Mouse (Mus musculus): ENCODE data around the gene Pitpnm3. TPM values are rescaled to one million over a fixed set of nuclear protein-coding genes. Genes with fewer than 3 reads are reported as not detected.

Gene Pitpnm3
- polyA plus RNA-seq, 1 experiment from 2014 or later = 1.9 TPM

- peak overlapping the region; percentile 55 for H3K4me3 ChIP-seq
- peaks cover 49% of the 10 kb centered on the region for H3K27me3 ChIP-seq
- 15% methylated on average over 24 of the region's 24 CpGs for WGBS
- no peaks in the 10 kb centered on the region for H3K9me3 ChIP-seq
- peaks cover 47% of the 10 kb centered on the region for H3K4me1 ChIP-seq
- peak overlapping the region; percentile 98 for H3K4me2 ChIP-seq
- H3K36me3 ChIP-seq = no peaks in the 10 kb centered on the region
- H3K9ac ChIP-seq = peak overlapping the region; percentile 55
- no peak for ATAC-seq (ENCODE audit: borderline replicate concordance, extremely low read depth, low FRiP score, low TSS enrichment)
- no peak overlapping the region for H3K27ac ChIP-seq
Measured at GRCm38 (mm10) chr11:72134536-72135382, 819 bp downstream of the Pitpnm3 start.

DNA sequence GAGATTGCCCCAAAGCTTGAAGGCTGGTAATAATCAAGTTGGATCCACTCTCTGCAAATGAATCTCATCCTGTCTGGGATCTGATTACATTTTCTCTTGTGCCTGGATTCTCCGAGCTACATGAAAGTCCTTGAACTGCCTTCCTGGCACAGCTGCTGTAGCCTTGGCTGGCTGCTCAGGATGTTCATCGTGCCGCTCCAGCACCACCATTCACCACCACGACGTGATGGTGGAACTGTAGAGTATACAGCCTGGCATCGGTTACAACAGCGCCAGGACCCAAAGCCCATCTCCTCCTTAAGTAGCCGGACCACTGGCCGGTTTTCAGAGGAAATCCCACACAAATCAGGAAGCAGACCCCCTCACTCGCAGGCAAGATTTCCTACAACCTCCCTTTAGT lies 2.5 kb downstream of the Pitpnm3 start:
- Histone ChIP-seq H3K4me1 (peaks cover 51% of the 10 kb centered on the region), H3K9ac (no peak overlapping the region), H3K4me3 (no peak overlapping the region), H3K27ac (peak overlapping the region; percentile 94), H3K36me3 (no peaks in the 10 kb centered on the region), H3K27me3 (peaks cover 44% of the 10 kb centered on the region), H3K4me2 (no peak overlapping the region; the same call in 1 of the 2 replicates), H3K9me3 (no peaks in the 10 kb centered on the region)
- no peak for ATAC-seq (ENCODE audit: borderline replicate concordance, extremely low read depth, low FRiP score, low TSS enrichment)
- WGBS = 46% methylated on average over 10 of the region's 10 CpGs

DNA sequence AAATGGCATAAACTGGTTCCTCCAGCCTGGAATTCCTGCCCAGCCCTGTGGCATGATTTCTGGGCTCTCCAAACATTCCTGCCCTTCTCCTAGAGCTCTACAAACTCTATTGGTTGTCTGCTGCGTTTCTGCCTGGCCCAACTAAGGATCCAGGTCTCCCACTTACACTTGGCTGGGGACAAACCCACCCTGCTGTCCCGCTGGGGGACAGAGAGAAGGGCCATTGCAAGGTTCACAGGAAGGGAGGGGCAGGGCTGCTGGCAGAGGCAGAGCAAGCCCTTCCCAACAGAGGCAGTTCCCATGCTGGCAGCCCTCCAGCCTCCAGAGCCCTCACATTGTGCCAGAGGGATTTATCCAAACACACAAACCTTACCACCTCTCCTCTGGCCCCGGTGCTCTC lies 3.3 kb downstream of the Pitpnm3 start:
- peak; percentile 48; the same call in 1 of the 2 replicates for ATAC-seq (ENCODE audit: borderline replicate concordance, extremely low read depth, low FRiP score, low TSS enrichment)
- H3K4me2 ChIP-seq = peak overlapping the region; percentile 27; the same call in 1 of the 2 replicates
- WGBS = 2% methylated on average over 3 of the region's 3 CpGs
- no peak overlapping the region for H3K4me3 ChIP-seq
- peaks cover 54% of the 10 kb centered on the region for H3K4me1 ChIP-seq
- no peaks in the 10 kb centered on the region for H3K9me3 ChIP-seq
- peak overlapping the region; percentile 94 for H3K27ac ChIP-seq
- H3K9ac ChIP-seq = no peak overlapping the region
- H3K36me3 ChIP-seq = no peaks in the 10 kb centered on the region
- H3K27me3 ChIP-seq = peaks cover 38% of the 10 kb centered on the region

- no peak overlapping the region for H3K9ac ChIP-seq
- WGBS = 72% methylated on average over 1 of the region's 1 CpGs
- peak overlapping the region; percentile 94 for H3K27ac ChIP-seq
- H3K9me3 ChIP-seq = no peaks in the 10 kb centered on the region
- H3K4me3 ChIP-seq = no peak overlapping the region
- ATAC-seq (ENCODE audit: borderline replicate concordance, extremely low read depth, low FRiP score, low TSS enrichment) = no peak
- H3K4me2 ChIP-seq = no peak overlapping the region
- H3K4me1 ChIP-seq = peaks cover 54% of the 10 kb centered on the region
- no peaks in the 10 kb centered on the region for H3K36me3 ChIP-seq
- peaks cover 32% of the 10 kb centered on the region for H3K27me3 ChIP-seq
Measured at GRCm38 (mm10) chr11:72131697-72132096, 3.9 kb downstream of the Pitpnm3 start.

GRCm38 (mm10) chr11:72130905-72131304 lies 4.7 kb downstream of the Pitpnm3 start:
- Histone ChIP-seq H3K4me1 (peaks cover 54% of the 10 kb centered on the region), H3K4me2 (no peak overlapping the region), H3K27me3 (peaks cover 24% of the 10 kb centered on the region), H3K9ac (no peak overlapping the region), H3K27ac (peak overlapping the region; percentile 94), H3K9me3 (no peaks in the 10 kb centered on the region), H3K4me3 (no peak overlapping the region), H3K36me3 (no peaks in the 10 kb centered on the region)
- WGBS = 76% methylated on average over 3 of the region's 3 CpGs
- ATAC-seq (ENCODE audit: borderline replicate concordance, extremely low read depth, low FRiP score, low TSS enrichment) = no peak

DNA sequence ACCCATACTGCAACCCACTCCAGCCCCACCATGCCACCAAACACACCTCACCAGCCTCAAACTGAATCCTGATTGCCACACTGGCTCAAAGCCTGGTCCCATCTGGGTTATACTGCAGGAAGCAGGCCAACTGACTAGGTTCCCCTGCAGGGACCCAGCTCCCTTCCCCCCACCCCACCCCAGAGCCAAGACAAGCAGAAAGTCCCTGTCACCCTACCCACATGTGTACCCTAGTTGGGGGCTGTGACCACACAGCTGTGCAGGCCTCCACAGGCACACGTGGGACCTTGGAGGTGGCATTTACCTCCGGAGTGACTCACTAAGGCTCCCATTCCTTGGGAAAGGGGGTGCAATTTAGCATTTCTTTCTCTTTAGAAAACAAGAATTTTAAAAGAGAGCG lies 5.1 kb downstream of the Pitpnm3 start:
- Histone ChIP-seq H3K4me3 (no peak overlapping the region), H3K36me3 (no peaks in the 10 kb centered on the region), H3K4me1 (peaks cover 54% of the 10 kb centered on the region), H3K27ac (peak overlapping the region; percentile 94), H3K9ac (no peak overlapping the region), H3K4me2 (0 out of 2 replicates have a peak overlapping the region, but pooled peaks have one; percentile 29), H3K9me3 (no peaks in the 10 kb centered on the region), H3K27me3 (peaks cover 22% of the 10 kb centered on the region)
- WGBS = 66% methylated on average over 3 of the region's 3 CpGs
- no peak for ATAC-seq (ENCODE audit: borderline replicate concordance, extremely low read depth, low FRiP score, low TSS enrichment)

DNA sequence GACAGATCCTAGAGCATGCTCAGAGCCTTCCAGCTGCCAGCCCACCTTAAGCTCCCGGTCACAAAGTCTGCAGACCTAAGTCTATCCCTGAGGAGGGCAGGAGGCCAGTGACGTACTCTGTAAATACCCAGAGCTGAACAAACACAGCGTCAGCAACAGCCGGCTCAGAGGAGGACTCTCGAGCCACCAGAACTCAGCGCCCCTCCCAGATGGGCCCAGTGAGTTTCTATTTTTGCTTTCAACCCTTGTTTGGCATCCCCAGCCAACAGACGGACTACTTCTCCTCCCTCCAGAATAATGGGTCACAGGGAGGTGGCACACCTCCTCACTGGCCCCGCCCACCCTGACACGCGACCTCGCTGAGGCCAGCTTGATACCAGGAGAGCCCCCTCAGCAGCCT lies 5.6 kb downstream of the Pitpnm3 start:
- WGBS = 9% methylated on average over 11 of the region's 11 CpGs
- no peak overlapping the region for H3K9ac ChIP-seq
- H3K4me2 ChIP-seq = 0 out of 2 replicates have a peak overlapping the region, but pooled peaks have one; percentile 29
- peaks cover 50% of the 10 kb centered on the region for H3K4me1 ChIP-seq
- H3K4me3 ChIP-seq = no peak overlapping the region
- no peaks in the 10 kb centered on the region for H3K36me3 ChIP-seq
- ATAC-seq (ENCODE audit: borderline replicate concordance, extremely low read depth, low FRiP score, low TSS enrichment) = peak; percentile 40
- H3K27me3 ChIP-seq = peaks cover 17% of the 10 kb centered on the region
- H3K9me3 ChIP-seq = no peaks in the 10 kb centered on the region
- H3K27ac ChIP-seq = peak overlapping the region; percentile 94

DNA sequence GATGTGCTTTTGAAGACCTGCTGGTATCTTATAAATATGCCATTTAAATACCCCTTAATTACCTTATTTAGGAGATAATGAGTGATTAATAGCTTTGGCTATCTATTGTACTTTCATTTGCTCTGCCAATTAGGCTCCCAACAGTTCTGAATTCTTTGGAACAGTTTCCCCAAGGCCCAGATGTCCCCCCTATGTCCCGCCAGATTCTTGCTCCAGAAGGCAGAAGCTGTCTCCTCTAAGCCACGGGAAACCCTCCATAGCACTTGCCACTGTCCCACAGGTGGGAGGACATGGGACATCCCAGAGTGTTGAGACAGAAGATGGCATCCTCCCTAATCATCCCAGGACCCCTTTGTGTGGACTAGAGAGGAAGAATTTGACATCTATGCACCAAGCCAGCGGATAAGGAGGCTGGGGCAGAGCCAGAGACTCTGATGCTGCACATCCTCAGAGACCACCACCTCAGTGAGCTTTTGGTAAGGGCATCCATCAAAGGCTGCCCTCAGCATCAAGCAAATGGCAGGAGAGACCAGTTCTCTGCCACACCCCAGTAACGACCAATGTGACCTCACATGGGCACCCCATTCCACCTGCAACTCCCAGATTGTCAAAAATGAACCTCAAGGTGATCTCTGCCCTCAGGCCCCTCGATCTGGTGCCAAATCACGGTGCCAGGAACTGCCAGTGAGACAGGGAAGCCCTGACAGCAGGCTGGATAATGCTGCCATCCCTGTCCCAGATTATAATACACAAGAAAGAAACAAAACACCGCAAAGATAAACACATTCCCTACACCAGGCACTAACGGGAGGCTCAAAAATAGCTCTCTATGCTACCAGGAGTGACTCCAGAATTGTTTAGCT lies 6.3 kb downstream of the Pitpnm3 start:
- Histone ChIP-seq H3K4me2 (no peak overlapping the region), H3K9me3 (no peaks in the 10 kb centered on the region), H3K27me3 (peaks cover 9% of the 10 kb centered on the region), H3K36me3 (no peaks in the 10 kb centered on the region), H3K27ac (peak overlapping the region; percentile 94), H3K4me1 (peaks cover 45% of the 10 kb centered on the region), H3K4me3 (no peak overlapping the region), H3K9ac (no peak overlapping the region)
- 58% methylated on average over 8 of the region's 8 CpGs for WGBS
- ATAC-seq (ENCODE audit: borderline replicate concordance, extremely low read depth, low FRiP score, low TSS enrichment) = no peak

- ATAC-seq (ENCODE audit: borderline replicate concordance, extremely low read depth, low FRiP score, low TSS enrichment) = no peak
- 69% methylated on average over 5 of the region's 5 CpGs for WGBS
- Histone ChIP-seq H3K9ac (no peak overlapping the region), H3K4me1 (peaks cover 35% of the 10 kb centered on the region), H3K27me3 (no peaks in the 10 kb centered on the region), H3K4me2 (no peak overlapping the region), H3K27ac (no peak overlapping the region), H3K9me3 (no peaks in the 10 kb centered on the region), H3K36me3 (no peaks in the 10 kb centered on the region), H3K4me3 (no peak overlapping the region)
Measured at GRCm38 (mm10) chr11:72127450-72128189, 8.0 kb downstream of the Pitpnm3 start.

GRCm38 (mm10) chr11:72125781-72126180 lies 9.8 kb downstream of the Pitpnm3 start:
- no peak overlapping the region for H3K4me2 ChIP-seq
- H3K4me1 ChIP-seq = peaks cover 18% of the 10 kb centered on the region
- H3K27me3 ChIP-seq = no peaks in the 10 kb centered on the region
- H3K27ac ChIP-seq = no peak overlapping the region
- H3K4me3 ChIP-seq = no peak overlapping the region
- no peaks in the 10 kb centered on the region for H3K36me3 ChIP-seq
- no peak overlapping the region for H3K9ac ChIP-seq
- 67% methylated on average over 3 of the region's 3 CpGs for WGBS
- no peaks in the 10 kb centered on the region for H3K9me3 ChIP-seq
- no peak for ATAC-seq (ENCODE audit: borderline replicate concordance, extremely low read depth, low FRiP score, low TSS enrichment)

- 68% methylated on average over 4 of the region's 4 CpGs for WGBS
- Histone ChIP-seq H3K4me1 (0 out of 2 replicates have a peak, but pooled peaks cover 3% of the 10 kb centered on the region), H3K9ac (no peak overlapping the region), H3K27ac (no peak overlapping the region), H3K27me3 (no peaks in the 10 kb centered on the region), H3K4me3 (no peak overlapping the region), H3K36me3 (no peaks in the 10 kb centered on the region), H3K4me2 (no peak overlapping the region), H3K9me3 (no peaks in the 10 kb centered on the region)
- no peak for ATAC-seq (ENCODE audit: borderline replicate concordance, extremely low read depth, low FRiP score, low TSS enrichment)
Measured at GRCm38 (mm10) chr11:72123531-72123930, 12.0 kb downstream of the Pitpnm3 start.
